Mouse (Mus musculus): ENCODE results near the gene Gng11.

The Gng11 gene

DNA sequence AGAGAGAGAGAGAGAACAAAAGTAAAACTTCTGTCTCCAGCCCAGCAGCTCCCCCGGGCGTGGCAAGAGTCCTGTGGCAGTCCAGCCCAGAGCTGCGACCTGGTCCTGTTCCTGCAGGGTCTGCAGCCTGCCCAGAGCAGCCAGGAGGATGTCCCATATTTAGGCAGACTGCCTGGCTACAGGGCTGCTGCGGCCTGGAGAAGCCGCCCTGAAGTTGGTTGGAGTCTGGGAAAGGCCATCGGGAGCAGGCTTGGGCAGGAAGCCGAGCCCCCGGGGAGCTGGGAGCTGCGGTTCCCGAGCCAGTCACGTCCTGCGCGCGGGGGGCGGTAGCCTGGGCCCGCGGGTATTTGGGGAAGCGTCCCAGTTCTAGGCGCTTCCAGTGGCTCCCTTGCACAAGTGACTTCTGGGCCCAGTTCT, at the start of gene Gng11:
TSS of gene Gng11 (plus strand) at position 15 of the 417 bp plus-strand sequence.
- peak; percentile 70 for DNase-seq (ENCODE audit: extremely low spot score)

DNA sequence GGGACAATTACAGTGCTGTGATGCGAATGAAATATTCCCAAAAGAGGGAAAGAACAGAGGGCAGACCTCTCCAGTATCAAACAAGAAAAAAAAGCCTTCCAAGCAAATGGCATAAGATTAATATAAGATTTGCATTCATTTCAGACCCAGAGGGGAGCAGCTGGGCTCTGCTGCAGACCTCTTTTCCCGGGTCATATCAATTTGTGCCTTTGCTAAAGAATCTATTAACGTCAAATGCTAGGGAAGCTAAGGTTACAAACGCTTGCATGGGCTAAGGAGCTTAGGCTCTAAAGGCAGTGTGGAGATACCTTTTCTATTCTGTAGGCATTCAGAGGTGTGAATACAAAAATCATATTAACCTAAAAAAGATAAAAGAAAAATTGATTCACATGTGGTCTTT, 48.7 kb upstream of the Gng11 start:
- DNase-seq (ENCODE audit: extremely low spot score) = no peak

DNA sequence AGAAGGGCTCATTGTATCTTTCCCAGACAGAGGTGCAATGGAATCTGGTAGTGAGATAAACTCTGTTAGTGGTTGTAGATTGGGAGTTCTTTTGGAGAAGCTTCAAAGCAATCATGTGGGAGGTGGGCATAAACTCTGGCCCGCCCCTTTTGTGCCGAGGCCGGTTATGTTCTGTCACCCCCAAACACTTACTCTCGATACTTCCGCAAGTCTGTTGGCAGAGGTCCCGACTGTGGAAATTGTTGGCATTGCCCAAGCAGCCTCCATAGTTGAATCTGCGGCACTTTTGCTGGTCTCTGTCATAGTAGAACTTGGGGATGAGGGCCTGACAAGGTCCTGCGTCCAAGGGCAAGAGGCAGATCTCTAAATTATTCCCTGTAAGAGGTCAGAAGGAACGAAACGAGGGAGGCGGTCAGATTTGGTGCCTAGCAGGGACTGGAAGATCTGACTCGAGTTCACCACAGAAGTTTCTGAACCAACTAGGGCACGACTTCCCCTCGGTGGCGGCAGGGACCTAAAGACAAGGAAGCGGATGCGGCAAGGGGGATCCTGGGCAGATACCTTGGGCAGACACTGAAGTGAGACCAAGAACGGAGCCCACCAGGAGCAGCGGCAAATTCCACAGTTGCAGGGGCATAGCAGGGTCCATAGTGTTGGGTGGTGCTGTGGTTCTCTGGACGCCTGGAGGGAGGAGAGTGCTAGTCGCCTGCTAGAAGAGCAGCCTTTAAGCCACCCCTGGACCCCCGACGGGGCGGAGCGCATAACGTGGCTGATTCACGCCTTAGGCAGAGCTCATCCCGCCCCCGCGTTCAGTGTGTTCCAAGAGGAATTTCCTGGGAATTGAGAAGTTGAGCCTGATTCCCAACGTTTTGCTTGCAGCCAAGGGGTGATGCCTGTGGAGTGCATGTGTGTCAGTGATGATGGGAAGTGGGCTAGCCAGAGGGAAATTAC, 35.8 kb upstream of the Gng11 start:
- peak; percentile 14 for DNase-seq (ENCODE audit: extremely low spot score)

DNA sequence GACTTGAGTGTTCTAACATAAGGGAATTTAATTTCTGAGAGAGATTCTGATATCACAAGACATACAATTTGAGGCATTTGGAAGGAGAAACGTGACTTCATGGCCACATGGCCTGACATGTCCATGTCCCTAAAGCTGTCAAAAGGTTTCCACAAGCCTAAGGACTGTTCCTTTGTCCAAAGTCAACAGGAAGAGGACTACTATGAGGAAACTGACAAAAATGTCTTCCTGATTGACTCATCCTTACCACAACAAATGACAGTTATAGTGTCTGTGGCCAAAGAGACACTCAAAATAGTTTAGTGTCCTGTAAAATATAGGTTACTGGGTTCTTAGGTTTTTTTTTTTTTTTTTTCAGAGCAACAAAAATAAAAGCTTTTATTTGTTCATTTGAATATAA, 30.0 kb upstream of the Gng11 start:
- no peak for DNase-seq (ENCODE audit: extremely low spot score)

DNA sequence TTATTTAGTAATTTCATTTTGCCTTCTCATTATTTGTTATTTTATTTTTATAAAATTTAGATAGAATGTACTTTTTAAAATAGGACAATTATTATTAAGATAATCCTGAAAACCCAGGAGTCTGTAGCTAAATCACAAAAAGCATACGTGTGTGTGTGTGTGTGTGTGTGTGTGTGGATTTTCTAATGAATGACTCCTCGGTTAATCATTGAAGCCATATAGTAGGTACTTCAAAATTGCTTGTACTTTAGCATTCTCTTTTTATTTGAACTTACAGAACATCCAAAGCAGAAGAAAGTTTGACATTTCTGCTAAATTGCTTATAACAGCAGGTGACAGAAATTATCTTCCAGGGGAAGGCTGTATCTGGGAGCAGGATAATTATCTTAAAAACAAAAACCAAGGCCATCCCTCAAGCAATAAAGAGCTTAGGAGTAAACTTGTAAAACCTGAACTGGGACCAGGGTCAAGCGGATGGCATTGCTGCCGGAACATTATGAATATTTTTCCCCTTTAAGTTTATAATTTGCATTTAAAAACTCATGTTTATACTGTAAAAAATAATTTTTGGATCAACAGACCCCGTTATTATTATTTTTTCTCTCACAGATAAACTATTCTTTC, 20.9 kb upstream of the Gng11 start:
- DNase-seq (ENCODE audit: extremely low spot score) = no peak

DNA sequence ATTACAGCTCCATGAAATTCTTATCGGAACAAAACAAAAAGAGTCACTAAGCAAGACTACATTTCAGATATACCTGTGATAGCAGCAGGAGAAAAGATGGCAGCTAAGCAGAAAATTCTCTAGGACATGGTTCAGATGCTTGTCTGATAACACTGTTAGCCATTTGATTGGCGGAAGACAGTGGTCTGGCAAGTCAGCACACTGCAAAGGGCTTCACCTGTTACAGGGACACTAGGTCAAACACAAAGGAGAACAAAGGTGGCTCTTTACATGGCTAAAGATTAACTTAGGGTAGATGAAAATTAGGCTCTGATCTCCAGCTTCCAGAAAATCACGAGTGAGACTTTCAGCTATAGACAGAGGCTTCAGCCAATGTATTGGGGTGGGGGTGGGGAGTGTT, 15.0 kb upstream of the Gng11 start, which contains the start of gene Tfpi2:
TSS of gene Tfpi2 (minus strand) at position 170 of the 400 bp plus-strand sequence.
- no peak for DNase-seq (ENCODE audit: extremely low spot score)

DNA sequence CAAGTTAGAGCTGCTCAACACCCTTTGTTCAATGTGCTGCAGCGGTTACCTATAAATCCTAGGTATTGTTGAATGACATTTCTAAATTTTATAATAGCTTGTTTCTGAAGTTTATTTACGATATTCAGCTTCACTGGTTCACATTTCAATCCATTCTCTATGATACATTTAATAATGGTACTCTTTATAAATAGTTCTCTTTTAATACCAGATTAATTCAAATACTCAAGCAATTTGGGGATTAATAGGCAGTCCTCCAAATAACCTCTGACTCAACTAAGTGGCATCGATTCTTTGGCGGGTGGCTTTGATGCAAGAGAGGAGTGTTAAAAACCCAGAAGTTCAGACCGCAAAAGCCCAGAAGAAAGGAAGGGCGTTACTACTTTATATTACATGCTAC, 10.2 kb upstream of the Gng11 start, which contains the start of gene Gngt1:
TSS of gene Gngt1 (plus strand) at position 301 of the 400 bp plus-strand sequence.
- DNase-seq (ENCODE audit: extremely low spot score) = no peak

DNA sequence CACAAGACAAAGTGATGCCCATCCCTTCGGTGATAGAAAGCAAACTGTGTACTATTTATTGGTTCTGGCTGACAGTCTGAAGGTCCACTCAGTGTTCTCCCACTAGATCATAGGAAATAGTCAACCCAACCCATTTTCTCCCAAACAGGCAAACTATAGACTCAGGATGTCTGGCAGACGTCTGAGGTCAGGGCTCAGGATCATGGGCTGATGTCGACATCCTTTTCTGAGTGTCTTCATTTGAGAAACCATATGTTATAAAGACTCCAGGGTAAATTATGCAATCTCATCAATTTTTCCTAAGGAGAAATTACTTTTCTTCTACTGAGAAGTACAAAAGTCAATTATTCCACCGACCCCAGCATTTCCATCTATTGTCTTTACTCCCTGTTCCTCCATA, 5.6 kb upstream of the Gng11 start:
- no peak for DNase-seq (ENCODE audit: extremely low spot score)

DNA sequence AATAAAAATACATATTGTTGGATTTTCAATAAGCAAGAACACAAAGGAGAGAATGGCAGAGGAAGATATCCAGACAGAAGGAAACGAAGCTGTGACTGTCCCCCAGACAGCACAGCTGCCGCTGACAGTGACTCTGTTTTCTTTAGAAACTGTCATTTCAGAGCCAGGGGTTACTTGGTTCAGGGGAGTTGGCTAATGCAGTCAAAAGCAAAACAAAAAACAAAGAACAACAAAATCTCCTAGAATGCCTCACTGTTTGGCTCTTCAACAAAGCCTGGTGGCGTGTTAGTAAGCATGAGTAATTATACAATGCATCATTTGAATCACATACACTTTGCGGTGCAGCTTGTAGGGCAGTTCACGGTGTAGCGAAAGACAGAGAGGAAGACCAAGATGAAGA, 4.4 kb upstream of the Gng11 start:
- DNase-seq (ENCODE audit: extremely low spot score) = no peak

DNA sequence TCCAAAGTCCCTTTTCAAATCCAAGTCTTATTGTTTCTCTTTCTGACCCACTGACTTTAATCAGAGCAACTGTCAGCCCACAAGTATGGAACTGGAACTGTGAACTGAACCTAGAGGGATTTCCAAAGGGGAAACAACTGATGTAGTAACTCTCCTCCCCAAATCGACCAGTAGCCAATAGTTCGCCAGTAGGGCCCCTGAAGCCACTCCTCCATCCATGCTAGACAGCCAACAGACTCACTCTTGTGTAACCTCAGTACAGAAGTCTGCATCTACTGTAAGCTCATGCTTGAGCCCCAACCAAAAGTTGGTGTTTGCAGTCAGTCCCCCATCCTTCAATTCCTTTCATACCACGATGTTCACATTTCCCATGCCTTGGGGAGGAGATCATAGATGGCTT, 3.0 kb upstream of the Gng11 start:
- DNase-seq (ENCODE audit: extremely low spot score) = no peak

DNA sequence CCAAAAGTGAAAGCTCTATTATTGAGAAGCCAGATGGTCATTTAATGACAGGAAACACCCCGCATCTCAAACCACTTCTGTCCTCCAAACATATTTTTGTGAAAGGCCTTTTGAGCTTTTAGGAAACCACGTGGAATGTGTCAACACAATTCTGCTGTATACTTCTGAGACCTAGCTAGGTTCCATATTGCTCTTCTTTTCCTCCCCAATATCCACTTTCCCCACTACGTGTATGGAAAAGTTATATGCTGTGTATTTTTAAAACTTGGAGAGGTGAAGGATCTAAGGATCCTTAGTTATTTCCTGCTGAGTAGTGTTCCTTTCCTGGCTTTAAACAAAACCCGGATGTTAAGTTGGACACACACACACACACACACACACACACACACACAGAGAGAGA, 259 bp upstream of the Gng11 start:
- peak; percentile 6 for DNase-seq (ENCODE audit: extremely low spot score)

DNA sequence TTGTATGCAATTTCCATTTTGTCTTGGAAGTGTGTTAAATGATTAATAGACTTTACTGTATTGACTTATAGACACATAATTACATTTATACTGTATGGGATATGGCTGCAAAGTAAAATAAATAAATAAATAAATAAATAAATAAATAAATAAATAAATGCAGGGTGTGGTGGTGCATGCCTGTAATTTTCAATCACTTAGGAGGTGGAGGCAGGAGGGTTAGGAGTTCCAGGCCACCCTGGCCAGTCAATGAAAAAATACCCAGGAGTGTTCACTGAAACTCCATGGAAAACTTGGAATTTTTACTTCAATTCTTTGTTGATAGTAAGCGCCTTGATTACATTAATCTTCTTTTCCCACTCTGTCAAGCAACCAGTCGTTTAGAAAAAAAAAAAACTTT, 1.1 kb downstream of the Gng11 start:
- no peak for DNase-seq (ENCODE audit: extremely low spot score)

DNA sequence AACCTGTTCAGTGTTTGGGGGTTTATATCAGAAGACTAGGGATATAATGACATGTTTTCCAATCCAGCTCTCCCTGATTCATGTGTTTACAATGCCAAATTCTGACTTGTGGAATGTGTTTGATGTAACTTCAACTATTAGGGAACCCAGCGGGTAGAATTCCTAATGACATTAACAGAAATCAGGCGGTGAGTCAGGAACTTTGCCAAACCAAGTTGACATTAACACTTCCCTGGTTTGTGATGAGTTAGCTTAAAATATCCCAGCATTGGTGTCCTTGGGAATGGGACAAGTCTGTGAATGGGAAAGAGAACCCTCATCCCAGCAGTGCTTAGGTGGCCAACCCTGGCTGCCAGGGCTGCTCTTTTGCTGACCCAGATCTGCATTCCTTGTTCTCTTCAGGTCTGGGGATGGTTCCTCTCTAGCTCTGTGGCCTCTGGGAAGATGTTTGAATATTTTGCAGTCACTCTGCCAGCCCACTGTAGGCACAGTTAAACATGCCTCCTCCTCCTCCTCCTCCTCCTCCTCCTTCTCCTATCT, 4.9 kb downstream of the Gng11 start:
- DNase-seq (ENCODE audit: extremely low spot score) = no peak

DNA sequence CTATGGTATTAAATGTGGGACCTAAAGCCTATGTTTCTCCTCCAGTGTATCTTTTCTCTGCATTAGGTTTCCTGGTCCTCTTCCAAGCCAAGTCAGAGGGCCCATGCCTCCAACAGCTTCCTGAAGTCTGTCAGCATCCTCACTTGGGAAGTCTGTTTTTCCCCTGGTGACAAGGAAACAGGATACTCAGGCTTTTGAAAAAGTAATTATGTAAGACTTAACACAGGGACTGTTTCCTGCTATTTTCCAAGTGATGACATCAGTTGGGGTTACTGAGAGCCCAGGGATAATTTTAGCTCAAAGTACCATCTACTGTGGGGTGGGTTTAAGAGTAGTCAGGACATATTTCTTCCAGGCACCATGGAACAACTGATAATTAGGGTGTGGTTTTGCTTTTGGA, 5.8 kb downstream of the Gng11 start:
- DNase-seq (ENCODE audit: extremely low spot score) = no peak

DNA sequence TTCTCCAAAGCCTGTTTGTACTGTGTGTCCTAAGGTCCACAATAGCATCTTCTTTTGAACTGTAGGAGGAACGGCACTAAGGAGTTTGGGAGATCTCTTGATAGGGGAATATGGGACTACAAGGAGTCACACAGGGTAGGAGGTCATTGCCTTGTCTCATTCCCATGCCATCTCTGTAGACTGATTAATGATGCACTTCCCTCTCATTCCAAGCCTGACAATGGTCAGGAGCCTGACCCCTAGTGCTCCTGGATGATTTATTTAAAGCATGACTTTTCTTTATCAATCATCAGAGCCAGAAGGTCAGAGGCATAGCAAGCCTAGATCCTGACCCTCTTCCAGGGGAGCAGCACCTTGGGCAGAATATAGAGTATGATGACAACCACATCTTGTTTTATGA, 18.9 kb downstream of the Gng11 start:
- peak; percentile 6 for DNase-seq (ENCODE audit: extremely low spot score)

DNA sequence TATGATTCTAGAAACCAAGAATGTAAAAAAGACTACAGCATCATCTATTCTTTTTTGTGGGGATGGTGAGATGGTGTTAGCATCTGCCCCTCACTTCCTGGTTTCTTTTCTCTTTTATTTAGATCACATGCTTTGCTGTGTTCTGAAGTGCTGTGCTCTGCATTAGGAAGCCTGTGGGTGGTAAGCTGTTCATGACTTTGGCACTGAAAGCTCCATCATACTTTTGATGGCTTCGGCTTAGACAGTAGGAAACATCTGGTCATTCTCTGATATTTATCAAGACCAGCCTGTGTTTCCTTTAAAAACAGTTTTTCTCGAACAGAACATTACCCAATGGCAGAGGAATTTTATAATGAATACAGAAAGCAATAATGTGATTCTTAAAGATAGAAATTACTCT, 22.7 kb downstream of the Gng11 start:
- DNase-seq (ENCODE audit: extremely low spot score) = no peak

DNA sequence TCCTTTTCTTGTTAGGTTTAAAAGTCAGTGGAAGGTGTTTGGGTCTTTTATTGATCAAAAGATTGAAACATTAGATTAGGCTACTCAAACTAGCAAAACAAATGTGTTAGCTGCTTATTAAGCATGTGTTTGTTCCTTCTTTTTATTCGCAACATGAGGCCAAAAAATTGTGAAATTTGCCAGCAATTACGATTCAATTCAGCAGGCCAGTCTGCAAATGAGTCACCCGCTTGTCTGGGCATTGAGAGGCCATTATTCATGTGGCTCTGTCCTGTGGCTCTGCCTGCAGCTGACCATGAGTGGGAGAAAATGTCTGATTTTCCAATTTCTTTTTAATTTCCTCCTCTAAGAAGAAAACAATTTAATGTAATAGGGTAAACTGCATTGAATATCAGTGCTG, 27.3 kb downstream of the Gng11 start:
- DNase-seq (ENCODE audit: extremely low spot score) = no peak

DNA sequence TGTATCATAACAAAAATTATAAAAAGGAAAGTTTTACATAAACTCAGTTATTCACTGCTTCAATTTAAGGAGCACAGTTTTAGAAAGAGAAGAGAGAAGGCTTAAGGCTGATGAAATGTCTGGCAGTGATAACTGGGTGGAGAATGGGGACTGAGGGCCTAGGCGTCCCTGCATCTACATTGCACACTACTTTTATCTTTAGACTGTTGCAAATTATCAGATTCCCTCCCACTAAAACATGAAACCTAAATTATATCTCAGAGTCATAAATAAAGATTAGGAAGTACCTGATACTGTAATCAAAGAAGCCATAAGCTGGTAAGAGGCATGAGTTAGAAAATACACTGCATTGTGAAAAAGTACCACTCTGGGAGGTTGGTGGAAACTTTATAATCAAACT, 38.1 kb downstream of the Gng11 start:
- no peak for DNase-seq (ENCODE audit: extremely low spot score)

DNA sequence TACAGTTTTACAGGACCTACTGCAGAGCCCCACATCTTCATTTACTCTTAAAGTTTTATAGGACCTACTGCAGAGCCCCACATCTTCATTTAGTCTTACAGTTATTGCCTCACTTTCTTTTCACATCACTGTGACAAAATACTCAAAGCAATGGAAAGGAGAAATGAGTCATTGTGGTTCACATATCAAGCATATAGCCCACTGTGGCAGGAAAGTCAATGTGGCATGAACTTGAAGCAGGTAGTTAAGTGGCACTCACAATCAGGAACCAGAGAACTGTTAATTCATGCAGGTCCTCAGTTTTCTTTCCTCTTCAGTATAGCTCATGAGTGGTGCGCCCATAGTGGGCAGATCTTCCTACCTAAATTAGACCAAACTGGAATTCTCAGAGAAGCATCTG, 43.5 kb downstream of the Gng11 start:
- no peak for DNase-seq (ENCODE audit: extremely low spot score)

DNA sequence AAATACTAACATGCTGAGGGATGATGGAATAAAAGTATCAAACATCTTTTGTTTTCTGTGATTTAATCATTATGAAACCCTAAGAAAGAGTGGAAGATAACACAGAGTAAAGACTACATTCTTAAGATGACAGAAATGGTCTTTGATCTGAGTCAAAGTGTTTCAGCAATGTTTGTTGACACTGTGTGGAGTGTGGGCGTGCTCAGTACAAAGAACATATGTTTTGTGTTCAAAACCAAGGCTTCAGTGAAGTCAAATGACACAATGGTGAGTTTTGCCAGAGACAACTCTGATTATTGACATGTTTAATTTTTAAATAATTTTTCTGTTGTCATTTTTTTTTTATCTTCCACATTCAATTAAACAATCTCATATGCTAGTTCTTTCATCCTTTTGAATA, 49.1 kb downstream of the Gng11 start:
- no peak for DNase-seq (ENCODE audit: extremely low spot score)

DNA sequence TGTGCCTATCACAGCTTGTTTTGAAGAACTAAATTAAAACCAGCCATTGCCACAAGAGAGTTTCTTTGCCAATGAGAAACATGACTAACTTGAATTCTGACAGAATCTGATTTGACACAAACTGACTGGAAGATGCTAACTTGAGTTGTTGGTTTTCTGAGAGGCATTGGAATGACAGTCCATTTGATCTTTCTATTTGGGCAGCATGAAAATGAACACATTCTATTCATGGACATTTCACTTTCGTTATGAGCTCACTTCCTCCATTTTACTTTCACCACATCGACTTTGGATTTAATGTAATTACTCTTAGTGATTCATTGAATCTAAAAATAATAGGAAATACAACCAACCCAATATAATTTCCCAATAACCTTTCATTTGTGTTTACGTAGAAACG, 50.7 kb downstream of the Gng11 start:
- no peak for DNase-seq (ENCODE audit: extremely low spot score)
